Mouse (Mus musculus) heart, embryonic 16.5 days (tissue): ENCODE measurements around the gene Plekhh3. TPM values are rescaled to one million over a fixed set of nuclear protein-coding genes. Genes with fewer than 3 reads are reported as not detected.
A peak's percentile ranks its signal among the peaks of the same experiment; 100 is the strongest.

Source experiments
- ATAC-seq: fragments of 200-750 bp; cut with Nextera tagmentation; replicated peaks from 2 replicates; pipeline ENCODE4 v1.8.0; 2017; ENCODE audit warnings: moderate number of reproducible peaks; ENCODE audit not compliant: insufficient read depth, low FRiP score; ENCODE audit errors: extremely low read depth
- H3K27ac ChIP-seq: fragments of 300-500 bp; sonication (generic); 2 replicates; pipeline ENCODE4 v1.5.1; 2014; ENCODE audit warnings: mild to moderate bottlenecking, low read length, control low read depth, moderate library complexity
- H3K27me3 ChIP-seq: fragments of 300-500 bp; sonication (generic); 2 replicates; pipeline ENCODE4 v1.6.1; 2014; ENCODE audit warnings: low read length, mixed read lengths; ENCODE audit not compliant: control insufficient read depth, insufficient read depth
- H3K36me3 ChIP-seq: fragments of 300-500 bp; sonication (generic); 2 replicates; pipeline ENCODE4 v1.6.1; 2014; ENCODE audit not compliant: control insufficient read depth, insufficient read depth
- H3K4me1 ChIP-seq: fragments of 300-500 bp; sonication (generic); 2 replicates; pipeline ENCODE4 v1.6.1; 2014; ENCODE audit warnings: low read length, mixed read lengths; ENCODE audit not compliant: control insufficient read depth, insufficient read depth
- H3K4me2 ChIP-seq: fragments of 300-500 bp; sonication (generic); 2 replicates; pipeline ENCODE4 v1.6.1; 2014; ENCODE audit warnings: low read depth, mild to moderate bottlenecking, control low read depth, low read length
- H3K4me3 ChIP-seq: fragments of 300-500 bp; sonication (generic); 2 replicates; pipeline ENCODE4 v1.5.1; 2014; ENCODE audit warnings: mild to moderate bottlenecking, control low read depth, low read length
- H3K9ac ChIP-seq: fragments of 300-500 bp; sonication (generic); 2 replicates; pipeline ENCODE4 v1.6.1; 2014; ENCODE audit warnings: low read length, control low read depth
- H3K9me3 ChIP-seq: fragments of 300-500 bp; sonication (generic); replicated peaks from 2 replicates; pipeline ENCODE4 v1.6.1; 2016; ENCODE audit warnings: low read length; ENCODE audit not compliant: control insufficient read depth
- WGBS: fragments of 180-500 bp; shearing (Covaris S2); extraction: QIAGEN DNeasy Blood & Tissue Kit; methylation state at CpG from one replicate; pipeline ENCODE4 v1.1.7; 2014; 5-methylcytosine and 5-hydroxymethylcytosine counted together
- polyA plus RNA-seq: library from polyadenylated mRNA; unstranded; fragments of >200 nt; fragmentation: Nextera tagmentation; extraction: Ambion mirVana; gene quantifications from 2 replicates; pipeline ENCODE4 v1.2.1, GENCODE M21; 2015

Plekhh3 gene
- polyA plus RNA-seq, 1 experiment from 2014 or later: 8.7 TPM

GRCm38 (mm10) chr11:101174851-101175628 is 3.9 kb upstream of the Plekhh3 start, which contains the start of gene Ccr10:
TSS of gene Ccr10 (minus strand) at chr11:101175443.
- no peaks in the 10 kb centered on the region for H3K9me3 ChIP-seq
- peaks cover 12% of the 10 kb centered on the region for H3K27me3 ChIP-seq
- H3K36me3 ChIP-seq: no peaks in the 10 kb centered on the region
- no peak within 1 kb of the TSS for H3K27ac ChIP-seq
- peak within 1 kb of the TSS; percentile 72 for H3K9ac ChIP-seq
- peak within 1 kb of the TSS; percentile 45 for H3K4me3 ChIP-seq
- H3K4me1 ChIP-seq: peaks cover 42% of the 10 kb centered on the region
- no peak for ATAC-seq
- peak within 1 kb of the TSS; percentile 83 for H3K4me2 ChIP-seq
- WGBS: 24% methylated on average over 14 of the region's 14 CpGs

GRCm38 (mm10) chr11:101174389-101174745 is 3.2 kb upstream of the Plekhh3 start:
- Histone ChIP-seq H3K4me3 (peak overlapping the region; percentile 45), H3K27ac (peak overlapping the region; percentile 83), H3K36me3 (no peaks in the 10 kb centered on the region), H3K27me3 (peaks cover 12% of the 10 kb centered on the region), H3K9ac (peak overlapping the region; percentile 72), H3K4me2 (peak overlapping the region; percentile 83), H3K4me1 (peaks cover 46% of the 10 kb centered on the region), H3K9me3 (no peaks in the 10 kb centered on the region)
- 34% methylated on average over 9 of the region's 9 CpGs for WGBS
- no peak for ATAC-seq

- H3K36me3 ChIP-seq: no peaks in the 10 kb centered on the region
- peak overlapping the region; percentile 72 for H3K9ac ChIP-seq
- ATAC-seq: peak; percentile 30
- peaks cover 12% of the 10 kb centered on the region for H3K27me3 ChIP-seq
- H3K4me2 ChIP-seq: peak overlapping the region; percentile 83
- peak overlapping the region; percentile 45 for H3K4me3 ChIP-seq
- peak overlapping the region; percentile 83 for H3K27ac ChIP-seq
- WGBS: 2% methylated on average over 61 of the region's 61 CpGs
- H3K9me3 ChIP-seq: no peaks in the 10 kb centered on the region
- H3K4me1 ChIP-seq: peaks cover 52% of the 10 kb centered on the region
Measured at GRCm38 (mm10) chr11:101173631-101174388, 2.7 kb upstream of the Plekhh3 start.

GRCm38 (mm10) chr11:101173112-101173511 is 2.0 kb upstream of the Plekhh3 start:
- Histone ChIP-seq H3K9ac (peak overlapping the region; percentile 72), H3K27me3 (peaks cover 13% of the 10 kb centered on the region), H3K27ac (peak overlapping the region; percentile 83), H3K9me3 (no peaks in the 10 kb centered on the region), H3K36me3 (peaks cover 3% of the 10 kb centered on the region; the same call in 1 of the 2 replicates), H3K4me3 (peak overlapping the region; percentile 45), H3K4me1 (peaks cover 59% of the 10 kb centered on the region), H3K4me2 (peak overlapping the region; percentile 83)
- WGBS: 10% methylated on average over 11 of the region's 11 CpGs
- ATAC-seq: no peak

GRCm38 (mm10) chr11:101172434-101172815 is 1.3 kb upstream of the Plekhh3 start:
- Histone ChIP-seq H3K4me3 (peak overlapping the region; percentile 65), H3K36me3 (peaks cover 10% of the 10 kb centered on the region), H3K27me3 (peaks cover 14% of the 10 kb centered on the region), H3K4me2 (peak overlapping the region; percentile 80), H3K9me3 (no peaks in the 10 kb centered on the region), H3K4me1 (peaks cover 59% of the 10 kb centered on the region), H3K9ac (peak overlapping the region; percentile 76), H3K27ac (peak overlapping the region; percentile 93)
- no peak for ATAC-seq
- 14% methylated on average over 5 of the region's 5 CpGs for WGBS

GRCm38 (mm10) chr11:101171721-101172433 is 726 bp upstream of the Plekhh3 start:
- peak; percentile 50 for ATAC-seq
- WGBS: under 1% methylated on average over 31 of the region's 31 CpGs
- Histone ChIP-seq H3K9me3 (no peaks in the 10 kb centered on the region), H3K27me3 (peaks cover 16% of the 10 kb centered on the region), H3K36me3 (peaks cover 14% of the 10 kb centered on the region), H3K4me2 (peak overlapping the region; percentile 80), H3K4me1 (peaks cover 59% of the 10 kb centered on the region), H3K27ac (peak overlapping the region; percentile 93), H3K9ac (peak overlapping the region; percentile 76), H3K4me3 (peak overlapping the region; percentile 65)

GRCm38 (mm10) chr11:101170354-101170810 is 769 bp downstream of the Plekhh3 start, which contains the start of gene Cntnap1:
TSS of gene Cntnap1 (plus strand) at chr11:101170523.
- H3K9me3 ChIP-seq: no peaks in the 10 kb centered on the region
- under 1% methylated on average over 35 of the region's 35 CpGs for WGBS
- H3K36me3 ChIP-seq: peaks cover 28% of the 10 kb centered on the region
- H3K27me3 ChIP-seq: peaks cover 22% of the 10 kb centered on the region
- peak within 1 kb of the TSS; percentile 86 for H3K9ac ChIP-seq
- no peak for ATAC-seq
- peak within 1 kb of the TSS; percentile 67 for H3K4me2 ChIP-seq
- peak within 1 kb of the TSS; percentile 74 for H3K27ac ChIP-seq
- H3K4me1 ChIP-seq: peaks cover 51% of the 10 kb centered on the region
- peak within 1 kb of the TSS; percentile 81 for H3K4me3 ChIP-seq

- ATAC-seq: no peak
- peaks cover 43% of the 10 kb centered on the region for H3K4me1 ChIP-seq
- peak overlapping the region; percentile 86 for H3K9ac ChIP-seq
- H3K4me2 ChIP-seq: peak overlapping the region; percentile 67
- 20% methylated on average over 17 of the region's 17 CpGs for WGBS
- no peaks in the 10 kb centered on the region for H3K9me3 ChIP-seq
- peaks cover 20% of the 10 kb centered on the region for H3K27me3 ChIP-seq
- H3K4me3 ChIP-seq: peak overlapping the region; percentile 81
- H3K27ac ChIP-seq: no peak overlapping the region
- H3K36me3 ChIP-seq: peaks cover 35% of the 10 kb centered on the region
Measured at GRCm38 (mm10) chr11:101169301-101170107, 1.6 kb downstream of the Plekhh3 start.
